Mouse (Mus musculus) lung, adult 2 months (tissue): Measurements from ENCODE around the gene Cwc27.

Source experiments
- CTCF ChIP-seq: fragments of 200-500 bp; IDR thresholded peaks from 2 replicates; pipeline ENCODE4 v1.5.1; 2011; ENCODE audit warnings: mild to moderate bottlenecking, low read length, control low read depth; ENCODE audit not compliant: insufficient read depth
- POLR2A ChIP-seq: fragments of 200-500 bp; IDR thresholded peaks from 2 replicates; pipeline ENCODE4 v1.6.1; 2011; ENCODE audit warnings: low read depth, mild to moderate bottlenecking, control low read depth, low read length, borderline replicate concordance; ENCODE audit errors: extremely low read depth

DNA sequence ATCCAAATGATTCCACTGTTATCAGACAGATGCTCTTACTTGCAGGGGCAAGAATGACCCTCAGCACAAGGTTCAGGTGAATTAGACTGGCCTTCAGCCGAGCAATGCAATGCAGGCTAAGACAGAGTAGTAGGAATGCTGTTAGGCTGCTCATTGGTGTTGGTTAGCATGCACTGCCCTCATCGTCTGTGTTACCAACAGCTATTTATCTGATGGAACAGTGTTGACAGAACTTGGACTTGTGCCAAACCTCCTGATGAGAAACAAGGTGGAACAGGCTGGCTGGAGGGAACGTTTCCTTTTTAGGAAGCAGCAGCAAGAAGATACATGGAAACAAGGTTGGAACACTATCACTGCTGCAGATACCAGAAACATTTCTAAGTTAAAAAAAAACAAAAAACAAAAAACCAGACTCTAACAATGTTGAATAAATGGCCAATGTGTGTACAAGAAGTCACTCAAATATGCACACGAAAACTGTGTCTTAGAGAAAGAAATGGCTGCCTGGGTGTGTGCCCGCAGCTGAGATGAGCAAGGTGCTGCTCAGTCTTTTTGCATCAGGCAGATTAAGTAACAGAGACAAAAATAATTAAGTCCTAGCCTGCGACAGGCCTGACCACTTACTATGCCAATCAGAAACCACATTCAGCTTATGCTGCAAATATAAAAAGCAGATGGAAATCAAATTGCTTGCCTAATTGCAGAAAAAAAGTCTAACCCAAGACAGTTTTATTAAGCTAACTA lies 122.2 kb downstream of the Cwc27 start:
- TF ChIP-seq CTCF = no peak
- no peak for TF ChIP-seq POLR2A
